Comparison of ENCODE assay signal across 10 mouse cellular contexts in genomic region chr17:28874825-28875224, GRCm38 (mm10). TPM values are rescaled to one million over a fixed set of nuclear protein-coding genes. Genes with fewer than 3 reads are reported as not detected.
DNase-seq lines count a peak whose midpoint lies in the region; ATAC-seq and TF ChIP-seq lines count a peak whose summit lies in the region.
"Had no signal": no experiment of that assay in that cellular context is flagged by ENCODE, and none has a peak within 500 bp of the region (broad histone marks: within the 10 kb centered on the region; RNA-seq: fewer than 3 reads in every experiment).

No protein-coding gene starts in this region.

- no peak overlapping the region for H3K9ac ChIP-seq in liver, postnatal 0 days (replicated peaks)

- H3K27me3 ChIP-seq in liver, postnatal 0 days (ENCODE audit: insufficient read depth, low read length), result no peaks in the 10 kb centered on the region
- H3K27me3 ChIP-seq: Patski had no signal

- 58% methylated on average over 7 of the region's 7 CpGs for WGBS in liver, postnatal 0 days (ENCODE audit: insufficient replicate concordance)

- no peak for TF ChIP-seq EP300 in liver, postnatal 0 days (IDR thresholded peaks at IDR 0.05; ENCODE audit: low read depth)

- H3K27ac ChIP-seq in left cerebral cortex, adult 2 months, result peak overlapping the region; percentile 95
- H3K27ac ChIP-seq in liver, postnatal 0 days (ENCODE audit: low read depth), result no peak overlapping the region

- H3K36me3 ChIP-seq in liver, postnatal 0 days (replicated peaks; ENCODE audit: insufficient read depth, low read length), result no peaks in the 10 kb centered on the region

- ATAC-seq in activated CD4-positive, CD25-positive, alpha-beta regulatory T cell, adult 4 months, result no peak
- ATAC-seq in liver, postnatal 0 days, result no peak
- ATAC-seq: Patski had no signal

- H3K4me2 ChIP-seq in liver, postnatal 0 days (ENCODE audit: low read depth, low read length), result no peak overlapping the region

- H3K4me1 ChIP-seq in liver, postnatal 0 days (ENCODE audit: insufficient read depth), result peaks cover 14% of the 10 kb centered on the region; the same call in 1 of the 2 replicates

- no peak for TF ChIP-seq CTCF in left cerebral cortex, adult 2 months (IDR thresholded peaks at IDR 0.05)
- TF ChIP-seq CTCF in liver, postnatal 0 days (IDR thresholded peaks at IDR 0.05; ENCODE audit: low read depth), result no peak

- no peaks in the 10 kb centered on the region for H3K9me3 ChIP-seq in liver, postnatal 0 days (ENCODE audit: low read length)

- intact Hi-C loops in left cerebral cortex, adult 2 months (cut with DNase I), result loop anchor here (2.0 to 5.0 kb wide), 4 partner anchors 48 to 184 kb away; partner anchors contain the start of genes Brpf3, Mapk14 and Slc26a8
- intact Hi-C loops in left cerebral cortex, postnatal 14 days (cut with DNase I), result loop anchor here (5.0 to 10.0 kb wide), 3 partner anchors 37 to 180 kb away; partner anchors contain the start of genes Mapk14 and Slc26a8
- intact Hi-C loops in heart, postnatal 36 days (cut with DNase I), result no loop called here

- H3K4me3 ChIP-seq in left cerebral cortex, adult 2 months, result no peak overlapping the region
- no peak overlapping the region for H3K4me3 ChIP-seq in liver, postnatal 0 days (ENCODE audit: low read depth, low read length)

- DNase-seq in left cerebral cortex, adult 2 months (ENCODE audit: extremely low spot score in 1 of 2, low spot score in 2 of 2), result no peak
- no peak for DNase-seq in left cerebral cortex, postnatal 14 days (ENCODE audit: low spot score in 2 of 2)
- DNase-seq in cerebellum, postnatal 14 days, result peak; percentile 56 to 80
- DNase-seq in heart, postnatal 36 days, result peak; percentile 45 to 58
- peak; percentile 92 for DNase-seq in skeletal muscle tissue, adult 2 months (ENCODE audit: low read depth, low spot score)
- no peak for DNase-seq in liver, postnatal 0 days
- DNase-seq in Muller cell, postnatal 12 days (ENCODE audit: inconsistent ontology term), result no peak

RNA-seq across cellular contexts. Expression of gene Pnpla1, which starts 16.6 kb away (rescaled TPM):
- total RNA-seq in left cerebral cortex, adult 2 months (2021), result under 1 TPM; 0.61 to 0.66 TPM
- total RNA-seq in left cerebral cortex, postnatal 14 days (2021), result under 1 TPM; 0.44 to 0.49 TPM
- not detected for total RNA-seq in heart, postnatal 36 days (2021)
- not detected for polyA plus RNA-seq in activated CD4-positive, CD25-positive, alpha-beta regulatory T cell, adult 4 months (2017; shearing (Covaris generic))
- 0.09 and 0.16 TPM in 2 replicates for polyA plus RNA-seq in liver, postnatal 0 days (2015; fragmentation: Nextera tagmentation; extraction: Ambion mirVana)
- polyA plus RNA-seq: embryonic facial prominence, embryonic 11.5 days; Patski had no signal

RNA-seq across cellular contexts. Expression of gene 4930539E08Rik, which starts 40.3 kb away (rescaled TPM):
- total RNA-seq in left cerebral cortex, adult 2 months (2021), result 10 to 100 TPM in 1 of 2 experiments, 1 to 10 TPM in 1; 9.4 to 11.2 TPM
- total RNA-seq in left cerebral cortex, postnatal 14 days (2021), result 10 to 100 TPM in 1 of 2 experiments, 1 to 10 TPM in 1; 8.3 to 12.4 TPM
- total RNA-seq in heart, postnatal 36 days (2021), result not detected
- 1 to 10 TPM; 1.5 to 1.6 TPM for polyA plus RNA-seq in activated CD4-positive, CD25-positive, alpha-beta regulatory T cell, adult 4 months (2017; shearing (Covaris generic))
- 0.08 and 0.09 TPM in 2 replicates for polyA plus RNA-seq in liver, postnatal 0 days (2015; fragmentation: Nextera tagmentation; extraction: Ambion mirVana)

Comparison
In these comparisons a context has a peak if more than half of its experiments do, and no peak if none do; other contexts are left out.
1. DNase-seq: peak in cerebellum, postnatal 14 days (2 of 2), heart, postnatal 36 days (2 of 2) and skeletal muscle tissue, adult 2 months (single experiment); none in left cerebral cortex, adult 2 months (0 of 2), left cerebral cortex, postnatal 14 days (0 of 2), liver, postnatal 0 days (single experiment) and Muller cell, postnatal 12 days (single experiment).
2. RNA of gene 4930539E08Rik, which starts 40.3 kb away (total RNA-seq): 8.3 to 12.4 TPM in left cerebral cortex, postnatal 14 days and 9.4 to 11.2 TPM in left cerebral cortex, adult 2 months; not detected in heart, postnatal 36 days; every median in the first group is over 4 times any median in the second.